Mouse (Mus musculus) heart, postnatal 36 days (tissue): ENCODE measurements around the gene Sdk2. TPM values are rescaled to one million over a fixed set of nuclear protein-coding genes. Genes with fewer than 3 reads are reported as not detected.

Source experiments
- DNase-seq, 2 experiments: peaks; one replicate each; pipeline ENCODE4 v3.0.0; 2021 to 2022
- intact Hi-C: fragments of 180-260 bp; cut with DNase I; formaldehyde crosslinking; loops from one replicate; pipeline ENCODE4 v1.15.1; 2025
- total RNA-seq, 2 experiments: library from RNA; stranded (reverse); gene quantifications; 2 replicates each; pipeline ENCODE4 v1.2.3; 2021

The Sdk2 gene
- total RNA-seq, 2 experiments from 2014 or later, result 1.1 to 2.6 TPM

GRCm38 (mm10) chr11:113942101-113942735, 124.6 kb downstream of the Sdk2 start:
- intact Hi-C loops, result no loop called here
- no peak for DNase-seq

GRCm38 (mm10) chr11:113933678-113934077, 133.2 kb downstream of the Sdk2 start:
- DNase-seq, result no peak
- intact Hi-C loops, result no loop called here

GRCm38 (mm10) chr11:113932909-113933308, 133.9 kb downstream of the Sdk2 start:
- DNase-seq, result no peak
- intact Hi-C loops, result no loop called here

- no peak for DNase-seq
- intact Hi-C loops, result no loop called here
Measured at GRCm38 (mm10) chr11:113931701-113932100, 135.1 kb downstream of the Sdk2 start.

GRCm38 (mm10) chr11:113930112-113930511, 136.7 kb downstream of the Sdk2 start:
- no peak for DNase-seq
- intact Hi-C loops, result no loop called here

- intact Hi-C loops, result no loop called here
- no peak for DNase-seq
Measured at GRCm38 (mm10) chr11:113928831-113929230, 138.0 kb downstream of the Sdk2 start.

GRCm38 (mm10) chr11:113928291-113928690, 138.6 kb downstream of the Sdk2 start:
- DNase-seq, result no peak
- intact Hi-C loops, result no loop called here

GRCm38 (mm10) chr11:113927826-113928225, 139.0 kb downstream of the Sdk2 start:
- no peak for DNase-seq
- intact Hi-C loops, result no loop called here

- peak; percentile 9 to 22 for DNase-seq
Measured at GRCm38 (mm10) chr11:113927231-113927630, 139.6 kb downstream of the Sdk2 start.

GRCm38 (mm10) chr11:113923137-113923536, 143.7 kb downstream of the Sdk2 start:
- no peak for DNase-seq
- intact Hi-C loops, result no loop called here

More at GRCm38 (mm10) chr11:113927231-113927630, 139.6 kb downstream of the Sdk2 start:
- intact Hi-C loops, result no loop called here

GRCm38 (mm10) chr11:113903131-113903860, 163.6 kb downstream of the Sdk2 start:
- no peak for DNase-seq
- intact Hi-C loops, result no loop called here

- intact Hi-C loops, result no loop called here
- no peak for DNase-seq
Measured at GRCm38 (mm10) chr11:113901906-113902305, 164.9 kb downstream of the Sdk2 start.

- intact Hi-C loops, result no loop called here
Measured at GRCm38 (mm10) chr11:113898671-113899070, 168.2 kb downstream of the Sdk2 start.

GRCm38 (mm10) chr11:113896006-113896405, 170.8 kb downstream of the Sdk2 start:
- intact Hi-C loops, result no loop called here
- DNase-seq, result no peak

More at GRCm38 (mm10) chr11:113898671-113899070, 168.2 kb downstream of the Sdk2 start:
- no peak for DNase-seq

- intact Hi-C loops, result no loop called here
- DNase-seq, result no peak
Measured at GRCm38 (mm10) chr11:113892924-113893323, 173.9 kb downstream of the Sdk2 start.

GRCm38 (mm10) chr11:113892067-113892466, 174.8 kb downstream of the Sdk2 start:
- DNase-seq, result no peak
- intact Hi-C loops, result no loop called here

GRCm38 (mm10) chr11:113888156-113888750, 178.6 kb downstream of the Sdk2 start:
- intact Hi-C loops, result no loop called here

GRCm38 (mm10) chr11:113886299-113886698, 180.5 kb downstream of the Sdk2 start:
- intact Hi-C loops, result no loop called here
- DNase-seq, result no peak

More at GRCm38 (mm10) chr11:113888156-113888750, 178.6 kb downstream of the Sdk2 start:
- no peak for DNase-seq

- intact Hi-C loops, result no loop called here
- no peak for DNase-seq
Measured at GRCm38 (mm10) chr11:113884962-113885361, 181.9 kb downstream of the Sdk2 start.

GRCm38 (mm10) chr11:113883031-113883430, 183.8 kb downstream of the Sdk2 start:
- intact Hi-C loops, result no loop called here
- no peak for DNase-seq

GRCm38 (mm10) chr11:113881864-113882263, 185.0 kb downstream of the Sdk2 start:
- intact Hi-C loops, result no loop called here
- no peak for DNase-seq

GRCm38 (mm10) chr11:113867066-113867465, 199.8 kb downstream of the Sdk2 start:
- no peak for DNase-seq
- intact Hi-C loops, result loop anchor here (2.0 to 10.0 kb wide), 2 partner anchors 200 to 598 kb away; partner anchors contain the start of gene Sdk2
